Mouse (Mus musculus) MEL (cell line): ENCODE measurements around the gene Dusp2. TPM values are rescaled to one million over a fixed set of nuclear protein-coding genes. Genes with fewer than 3 reads are reported as not detected.

Experiments used
- DNase-seq: peaks from one replicate; pipeline ENCODE4 v3.0.0; 2011; ENCODE audit warnings: low read depth, low spot score
- H3K27ac ChIP-seq: 2 replicates; pipeline ENCODE4 v1.5.1; 2012; ENCODE audit warnings: low read depth, mild to moderate bottlenecking, control low read depth, low read length, moderate library complexity; ENCODE audit not compliant: control insufficient read depth
- H3K27me3 ChIP-seq, 2 experiments: fragments of 150-350 bp in 1 of 2; sonication (generic) in 1 of 2; 2 replicates each; pipeline ENCODE4 v1.6.1; 2012; ENCODE audit warnings: low read length in 2 of 2, mild to moderate bottlenecking in 2 of 2, improper control_type of control experiment in 1 of 2, moderate library complexity in 1 of 2; ENCODE audit not compliant: insufficient read depth in 2 of 2, control insufficient read depth in 1 of 2
- H3K36me3 ChIP-seq, 2 experiments: 2 replicates each; pipeline ENCODE4 v1.6.1; 2012 to 2014; ENCODE audit warnings: low read length in 2 of 2, improper control_type of control experiment in 1 of 2, inconsistent platforms in 1 of 2, mild to moderate bottlenecking in 1 of 2; ENCODE audit not compliant: insufficient read depth in 2 of 2, control insufficient read depth in 1 of 2
- H3K4me1 ChIP-seq, 2 experiments: fragments of 150-350 bp in 1 of 2; sonication (generic) in 1 of 2; 2 replicates each; pipeline ENCODE4 v1.6.1; 2012; ENCODE audit warnings: low read length in 2 of 2, improper control_type of control experiment in 1 of 2, mild to moderate bottlenecking in 1 of 2; ENCODE audit not compliant: insufficient read depth in 2 of 2, control insufficient read depth in 1 of 2
- H3K4me3 ChIP-seq, 2 experiments: fragments of 150-350 bp in 1 of 2; sonication (generic) in 1 of 2; 2 replicates each; pipeline ENCODE4 v1.5.1; 2012; ENCODE audit warnings: low read depth in 2 of 2, low read length in 2 of 2, mild to moderate bottlenecking in 2 of 2, moderate library complexity in 2 of 2, control low read depth in 1 of 2, improper control_type of control experiment in 1 of 2; ENCODE audit not compliant: control insufficient read depth in 1 of 2, insufficient read depth in 1 of 2
- H3K79me2 ChIP-seq: 2 replicates; pipeline ENCODE4 v1.6.1; 2012; ENCODE audit warnings: mild to moderate bottlenecking, low read length, moderate library complexity; ENCODE audit not compliant: control insufficient read depth, poor library complexity, insufficient read depth
- H3K9ac ChIP-seq: 2 replicates; pipeline ENCODE4 v1.6.1; 2012; ENCODE audit warnings: low read depth, mild to moderate bottlenecking, control low read depth, low read length, moderate library complexity; ENCODE audit not compliant: control insufficient read depth, poor library complexity, severe bottlenecking
- H3K9me3 ChIP-seq: fragments of 150-350 bp; sonication (generic); replicated peaks from 2 replicates; pipeline ENCODE4 v1.6.1; 2012; ENCODE audit warnings: mild to moderate bottlenecking, low read length, improper control_type of control experiment, moderate library complexity; ENCODE audit not compliant: insufficient read depth
- BHLHE40 ChIP-seq: IDR thresholded peaks from 2 replicates; pipeline ENCODE4 v1.6.1; 2012; ENCODE audit warnings: low read depth, mild to moderate bottlenecking, inconsistent platforms, low read length, improper control_type of control experiment, borderline replicate concordance
- CHD2 ChIP-seq: IDR thresholded peaks from 2 replicates; pipeline ENCODE4 v1.6.1; 2011; ENCODE audit warnings: low read length, improper control_type of control experiment
- CTCF ChIP-seq, 3 experiments: IDR thresholded peaks in 2 of 3; conservative IDR thresholded peaks in 1 of 3; 2 replicates each; pipeline ENCODE4 v1.5.1; 2011 to 2012; ENCODE audit warnings: low read length in 3 of 3, low read depth in 2 of 3, mild to moderate bottlenecking in 2 of 3, improper control_type of control experiment in 1 of 3, inconsistent platforms in 1 of 3, mixed read lengths in 1 of 3, moderate library complexity in 1 of 3; ENCODE audit not compliant: control insufficient read depth in 1 of 3, insufficient read depth in 1 of 3, poor library complexity in 1 of 3, severe bottlenecking in 1 of 3
- EP300 ChIP-seq, 2 experiments: IDR thresholded peaks; 2 replicates each; pipeline ENCODE4 v1.6.1; 2011; ENCODE audit warnings: improper control_type of control experiment in 2 of 2, low read length in 2 of 2, low read depth in 1 of 2, mild to moderate bottlenecking in 1 of 2
- GABPA ChIP-seq: IDR thresholded peaks from 2 replicates; pipeline ENCODE4 v1.6.1; 2012; ENCODE audit warnings: low read depth, mild to moderate bottlenecking, inconsistent platforms, low read length, improper control_type of control experiment, moderate library complexity
- KAT2A ChIP-seq: conservative IDR thresholded peaks from 2 replicates; pipeline ENCODE4 v1.6.1; 2012; ENCODE audit warnings: low read depth, low read length, improper control_type of control experiment, inconsistent platforms
- MAZ ChIP-seq: IDR thresholded peaks from 2 replicates; pipeline ENCODE4 v1.6.1; 2012; ENCODE audit warnings: low read depth, mild to moderate bottlenecking, inconsistent platforms, low read length, improper control_type of control experiment
- MEF2A ChIP-seq: IDR thresholded peaks from 2 replicates; pipeline ENCODE4 v1.6.1; 2014; ENCODE audit warnings: low read depth, mild to moderate bottlenecking, inconsistent platforms, low read length, improper control_type of control experiment; ENCODE audit not compliant: poor library complexity, insufficient replicate concordance, severe bottlenecking; ENCODE audit errors: extremely low read depth
- MXI1 ChIP-seq: IDR thresholded peaks from 2 replicates; pipeline ENCODE4 v1.6.1; 2011; ENCODE audit warnings: mild to moderate bottlenecking, low read depth, low read length, improper control_type of control experiment
- MYB ChIP-seq: IDR thresholded peaks from 2 replicates; pipeline ENCODE4 v1.6.1; 2011; ENCODE audit warnings: mild to moderate bottlenecking, low read depth, low read length, improper control_type of control experiment
- MYC ChIP-seq: IDR thresholded peaks from 2 replicates; pipeline ENCODE4 v1.6.1; 2011; ENCODE audit warnings: low read depth, mild to moderate bottlenecking, low read length, improper control_type of control experiment, moderate library complexity
- NELFE ChIP-seq: IDR thresholded peaks from 2 replicates; pipeline ENCODE4 v1.6.1; 2011; ENCODE audit warnings: low read depth, low read length, improper control_type of control experiment
- NRF1 ChIP-seq: IDR thresholded peaks from 2 replicates; pipeline ENCODE4 v1.6.1; 2014; ENCODE audit warnings: low read depth, mild to moderate bottlenecking, inconsistent platforms, low read length, improper control_type of control experiment, moderate library complexity; ENCODE audit not compliant: poor library complexity, insufficient read depth, severe bottlenecking
- POLR2A ChIP-seq, 2 experiments: IDR thresholded peaks; 2 replicates each; pipeline ENCODE4 v1.6.1; 2011 to 2012; ENCODE audit warnings: low read length in 2 of 2, mild to moderate bottlenecking in 2 of 2, control low read depth in 1 of 2, improper control_type of control experiment in 1 of 2, low read depth in 1 of 2, moderate library complexity in 1 of 2; ENCODE audit not compliant: control insufficient read depth in 1 of 2, insufficient read depth in 1 of 2, poor library complexity in 1 of 2
- POLR2AphosphoS2 ChIP-seq: IDR thresholded peaks from 2 replicates; pipeline ENCODE4 v1.6.1; 2011; ENCODE audit warnings: low read length, improper control_type of control experiment
- RAD21 ChIP-seq: IDR thresholded peaks from 2 replicates; pipeline ENCODE4 v1.6.1; 2011; ENCODE audit warnings: mild to moderate bottlenecking, low read depth, low read length, improper control_type of control experiment
- RCOR1 ChIP-seq: IDR thresholded peaks from 2 replicates; pipeline ENCODE4 v1.6.1; 2012; ENCODE audit warnings: low read depth, mild to moderate bottlenecking, inconsistent platforms, low read length, improper control_type of control experiment
- SIN3A ChIP-seq: IDR thresholded peaks from 2 replicates; pipeline ENCODE4 v1.6.1; 2012; ENCODE audit warnings: low read length, improper control_type of control experiment, inconsistent platforms
- SMC3 ChIP-seq: IDR thresholded peaks from 2 replicates; pipeline ENCODE4 v1.6.1; 2011; ENCODE audit warnings: low read depth, low read length, improper control_type of control experiment
- TAL1 ChIP-seq: IDR thresholded peaks from 2 replicates; pipeline ENCODE4 v1.6.1; 2012; ENCODE audit warnings: mild to moderate bottlenecking, inconsistent platforms, low read length, moderate library complexity, mixed read lengths
- TBP ChIP-seq: IDR thresholded peaks from 2 replicates; pipeline ENCODE4 v1.8.0; 2011; ENCODE audit warnings: low read depth, low read length, improper control_type of control experiment
- UBTF ChIP-seq: IDR thresholded peaks from 2 replicates; pipeline ENCODE4 v1.6.1; 2012; ENCODE audit warnings: low read depth, mild to moderate bottlenecking, inconsistent platforms, low read length, improper control_type of control experiment, moderate library complexity, borderline replicate concordance; ENCODE audit not compliant: insufficient read depth
- USF1 ChIP-seq: IDR thresholded peaks from 2 replicates; pipeline ENCODE4 v1.6.1; 2014; ENCODE audit warnings: low read depth, mild to moderate bottlenecking, inconsistent platforms, low read length, improper control_type of control experiment, moderate library complexity
- USF2 ChIP-seq, 2 experiments: IDR thresholded peaks; 2 replicates each; pipeline ENCODE4 v1.6.1; 2011 to 2012; ENCODE audit warnings: improper control_type of control experiment in 2 of 2, low read length in 2 of 2, borderline replicate concordance in 1 of 2, inconsistent platforms in 1 of 2, low read depth in 1 of 2, mild to moderate bottlenecking in 1 of 2; ENCODE audit not compliant: insufficient read depth in 1 of 2
- ZC3H11A ChIP-seq: IDR thresholded peaks from 2 replicates; pipeline ENCODE4 v1.6.1; 2012; ENCODE audit warnings: low read depth, mild to moderate bottlenecking, inconsistent platforms, low read length, improper control_type of control experiment
- ZKSCAN1 ChIP-seq: IDR thresholded peaks from 2 replicates; pipeline ENCODE4 v1.6.1; 2012; ENCODE audit warnings: low read depth, mild to moderate bottlenecking, inconsistent platforms, low read length, improper control_type of control experiment, moderate library complexity
- ZNF384 ChIP-seq: IDR thresholded peaks from 2 replicates; pipeline ENCODE4 v1.6.1; 2012; ENCODE audit warnings: low read depth, mild to moderate bottlenecking, inconsistent platforms, low read length, improper control_type of control experiment
- polyA plus RNA-seq, 2 experiments: library from polyadenylated mRNA; stranded (reverse) in 1 of 2; unstranded in 1 of 2; fragments of >175 nt in 1 of 2; fragments of >200 nt in 1 of 2; gene quantifications; 2 replicates each; pipeline versions ENCODE4 v1.2.1 to v1.2.4; 2012; ENCODE audit warnings: low replicate concordance in 2 of 2, low read depth in 1 of 2; ENCODE audit not compliant: insufficient read length in 2 of 2, insufficient read depth in 1 of 2, missing spikeins in 1 of 2
- total RNA-seq: library from RNA; depleted of rRNA; stranded (reverse); fragments of 300-350 nt; gene quantifications from 2 replicates; pipeline ENCODE4 v1.2.3, GENCODE M21; 2012

Dusp2 gene
- total and polyA plus RNA-seq, 3 experiments = 10.4 to 11.6 TPM; not detected in 1

DNA sequence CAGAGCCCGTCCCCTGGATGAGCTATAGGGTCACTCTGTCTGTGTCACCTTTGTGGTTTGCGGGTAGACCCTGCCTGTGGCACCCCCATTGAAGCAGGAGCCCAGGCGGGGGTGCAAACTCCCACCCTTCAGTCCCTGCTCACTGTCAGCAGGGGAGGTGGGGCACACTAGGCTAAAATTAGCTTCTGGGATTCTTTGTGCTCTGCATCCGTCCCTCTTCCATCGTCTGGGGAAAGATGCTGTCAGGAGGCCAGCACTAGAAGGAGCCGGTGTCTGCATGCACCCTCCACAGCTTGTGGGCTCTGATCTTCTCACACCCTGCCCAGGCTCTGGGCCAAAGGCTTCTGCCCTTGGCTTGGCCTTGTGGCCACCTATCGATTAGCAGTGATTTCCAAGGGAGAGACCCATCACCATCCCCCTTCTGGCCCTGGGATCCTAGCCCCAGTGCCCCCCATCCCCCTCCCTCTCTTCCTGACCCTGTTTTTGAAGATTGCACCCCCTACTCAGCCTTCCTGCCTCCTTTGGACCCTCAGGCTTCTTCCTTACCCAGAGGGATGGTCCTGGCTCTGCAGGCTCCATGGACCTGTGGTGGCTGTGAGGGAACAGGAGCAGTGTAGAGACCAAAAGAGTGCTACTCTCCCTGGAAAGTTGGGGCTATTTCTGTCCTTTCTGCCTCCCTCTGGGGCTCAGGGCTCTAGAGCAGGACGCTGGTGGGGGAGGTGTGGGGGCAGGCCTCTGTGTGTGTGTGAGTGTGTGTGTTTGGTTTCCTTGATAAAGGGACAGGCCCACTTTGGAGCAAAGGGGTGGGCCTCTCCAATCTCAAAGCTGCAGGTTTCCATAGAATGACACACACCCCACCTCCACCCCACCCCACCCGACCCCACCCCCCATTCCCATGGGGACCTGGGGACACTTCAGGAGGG is 34.9 kb downstream of the Dusp2 start:
- H3K4me1 ChIP-seq = no peaks in the 10 kb centered on the region
- DNase-seq = no peak
- TF ChIP-seq POLR2A (IDR thresholded peaks at IDR 0.05; ENCODE audit: control insufficient read depth in 1 of 2, insufficient read depth in 1 of 2, low read depth in 1 of 2, low read length in 2 of 2, poor library complexity in 1 of 2) (no peak), MYC (no peak), ZNF384 (no peak), EP300 (IDR thresholded peaks at IDR 0.05; ENCODE audit: low read depth in 1 of 2, low read length in 2 of 2) (no peak), TBP (no peak), USF1 (no peak), POLR2AphosphoS2 (no peak), SMC3 (no peak), BHLHE40 (no peak), NELFE (no peak), NRF1 (no peak), RCOR1 (no peak), TAL1 (no peak), USF2 (IDR thresholded peaks at IDR 0.05; ENCODE audit: borderline replicate concordance in 1 of 2, insufficient read depth in 1 of 2, low read depth in 1 of 2, low read length in 2 of 2) (no peak), MEF2A (no peak), ZC3H11A (no peak)
- TF ChIP-seq, all 39 proteins: peak for 0
- no peak overlapping the region for H3K27ac ChIP-seq
- no peak overlapping the region for H3K9ac ChIP-seq
- H3K4me3 ChIP-seq = no peak overlapping the region
- H3K27me3 ChIP-seq = peaks cover 1 to 9% of the 10 kb centered on the region in 2 experiments
- no peaks in the 10 kb centered on the region for H3K36me3 ChIP-seq
- H3K79me2 ChIP-seq = no peaks in the 10 kb centered on the region
- no peaks in the 10 kb centered on the region for H3K9me3 ChIP-seq

DNA sequence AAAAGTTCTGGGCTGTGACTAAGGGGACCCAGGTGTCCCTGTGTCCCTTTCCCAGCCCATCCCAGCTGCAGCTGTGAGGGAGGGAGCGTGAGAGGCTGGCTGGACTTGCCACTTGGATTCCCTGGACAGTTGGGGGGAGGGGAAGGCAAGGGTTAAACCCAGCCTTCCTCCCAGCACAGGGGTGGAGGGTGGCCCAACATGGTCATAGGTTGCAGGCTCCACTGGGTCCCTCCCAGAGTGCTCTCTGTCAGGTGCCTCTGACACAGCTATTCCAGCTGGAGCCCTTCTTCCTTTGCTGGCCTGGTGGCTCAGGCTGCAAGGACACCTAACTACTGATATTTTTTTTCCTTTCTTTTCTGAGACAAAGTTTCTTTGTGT is 35.5 kb downstream of the Dusp2 start:
- Histone ChIP-seq H3K27ac (no peak overlapping the region), H3K4me3 (no peak overlapping the region)

More for the DNA sequence above, 35.5 kb downstream of the Dusp2 start:
- H3K27me3 ChIP-seq = peaks cover 0 to 6% of the 10 kb centered on the region in 2 experiments; a peak in 3 of 4 replicates
- TF ChIP-seq POLR2A (IDR thresholded peaks at IDR 0.05; ENCODE audit: control insufficient read depth in 1 of 2, insufficient read depth in 1 of 2, low read depth in 1 of 2, low read length in 2 of 2, poor library complexity in 1 of 2) (no peak), UBTF (no peak), MXI1 (no peak), GABPA (no peak), MYB (no peak), TBP (no peak), KAT2A (no peak), ZNF384 (no peak), CTCF (IDR thresholded peaks at IDR 0.05 in 2 of 3, conservative IDR thresholded peaks at IDR 0.05 in 1 of 3; ENCODE audit: control insufficient read depth in 1 of 3, insufficient read depth in 1 of 3, low read depth in 2 of 3, low read length in 3 of 3, poor library complexity in 1 of 3, severe bottlenecking in 1 of 3) (no peak), SIN3A (no peak), RAD21 (no peak), POLR2AphosphoS2 (no peak), CHD2 (no peak), ZKSCAN1 (no peak), MAZ (no peak)
- H3K9me3 ChIP-seq = no peaks in the 10 kb centered on the region
- no peak overlapping the region for H3K9ac ChIP-seq
- H3K36me3 ChIP-seq = no peaks in the 10 kb centered on the region
- no peak for DNase-seq
- H3K4me1 ChIP-seq = no peaks in the 10 kb centered on the region
- H3K79me2 ChIP-seq = no peaks in the 10 kb centered on the region
